Mouse (Mus musculus) lung, adult 2 months (tissue): Measurements from ENCODE around the gene Map3k11. TPM values are rescaled to one million over a fixed set of nuclear protein-coding genes. Genes with fewer than 3 reads are reported as not detected.
A peak's percentile ranks its signal among the peaks of the same experiment; 100 is the strongest.

Experiments used
- DNase-seq: peaks from one replicate; pipeline ENCODE4 v3.0.0; 2022
- H3K4me1 ChIP-seq: fragments of 200-500 bp; 2 replicates; pipeline ENCODE4 v1.6.1; 2011; ENCODE audit warnings: low read length; ENCODE audit not compliant: control insufficient read depth, insufficient read depth
- H3K4me3 ChIP-seq: fragments of 200-500 bp; replicated peaks from 2 replicates; pipeline ENCODE3; 2011; ENCODE audit warnings: low read depth, mild to moderate bottlenecking, control low read depth, low read length; ENCODE audit errors: extremely low read depth
- CTCF ChIP-seq: fragments of 200-500 bp; IDR thresholded peaks from 2 replicates; pipeline ENCODE4 v1.5.1; 2011; ENCODE audit warnings: mild to moderate bottlenecking, low read length, control low read depth; ENCODE audit not compliant: insufficient read depth
- POLR2A ChIP-seq: fragments of 200-500 bp; IDR thresholded peaks from 2 replicates; pipeline ENCODE4 v1.6.1; 2011; ENCODE audit warnings: low read depth, mild to moderate bottlenecking, control low read depth, low read length, borderline replicate concordance; ENCODE audit errors: extremely low read depth
- WGBS: fragments of 180-500 bp; shearing (Covaris S2); methylation state at CpG from one replicate; pipeline ENCODE4 v1.1.7; 2018; 5-methylcytosine and 5-hydroxymethylcytosine counted together
- polyA plus RNA-seq: library from polyadenylated mRNA; depleted of rRNA; stranded (reverse); fragments of >200 nt; gene quantifications from 2 replicates; pipeline ENCODE4 v1.2.3, GENCODE M21; 2012

Gene Map3k11
- polyA plus RNA-seq, 1 experiment, result 141 TPM

- H3K4me3 ChIP-seq, result no peak overlapping the region
- WGBS, result 65% methylated on average over 13 of the region's 13 CpGs
- DNase-seq, result no peak
- H3K4me1 ChIP-seq, result peaks cover 11% of the 10 kb centered on the region
- no peak for TF ChIP-seq POLR2A
- TF ChIP-seq CTCF, result no peak
These were observed 36.9 kb upstream of the Map3k11 start for GRCm38 (mm10) chr19:5651502-5652274.

- DNase-seq, result no peak
- H3K4me1 ChIP-seq, result peaks cover 11% of the 10 kb centered on the region
- TF ChIP-seq POLR2A, result no peak
- no peak for TF ChIP-seq CTCF
- 87% methylated on average over 6 of the region's 6 CpGs for WGBS
- no peak overlapping the region for H3K4me3 ChIP-seq
These were observed 36.0 kb upstream of the Map3k11 start for GRCm38 (mm10) chr19:5652570-5652969.

DNA sequence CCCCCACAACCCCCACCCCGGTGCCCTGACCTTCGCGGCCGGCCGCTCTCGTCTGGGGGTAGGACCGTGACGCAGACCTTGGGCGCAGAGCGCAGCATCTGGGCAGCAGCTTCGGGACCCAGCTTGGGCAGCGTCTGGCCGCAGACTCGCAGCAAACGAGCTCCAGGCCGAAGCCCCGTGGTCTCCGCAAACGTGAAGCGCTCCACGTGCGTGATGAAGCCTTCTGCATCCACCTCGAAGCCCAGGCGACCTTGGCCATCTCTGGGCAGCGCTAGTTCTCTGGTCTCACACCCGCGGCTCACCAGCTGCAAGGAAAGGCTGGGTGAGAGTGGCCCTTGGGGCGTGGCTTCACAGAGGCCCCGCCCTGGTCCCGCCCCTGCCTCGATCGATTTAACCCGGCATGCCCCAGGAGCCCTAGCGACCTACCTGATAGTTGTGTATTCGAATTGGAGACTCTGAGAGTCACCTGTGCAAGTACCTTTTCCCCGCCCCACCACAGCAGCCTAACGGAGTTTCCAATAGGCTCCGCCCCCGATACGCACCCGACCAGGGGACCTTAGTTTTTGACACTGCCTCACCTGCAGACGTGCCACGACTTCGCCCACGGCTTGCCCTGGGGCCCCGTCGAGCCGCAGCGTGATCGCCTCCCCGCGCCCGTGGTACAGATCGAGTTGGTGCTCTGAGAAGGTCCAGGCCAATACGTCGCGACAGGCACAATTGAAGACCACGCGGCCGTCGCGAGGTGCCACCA is 34.4 kb upstream of the Map3k11 start:
- peaks cover 3% of the 10 kb centered on the region; the same call in 1 of the 2 replicates for H3K4me1 ChIP-seq
- H3K4me3 ChIP-seq, result peak overlapping the region; percentile 25
- no peak for DNase-seq
- 53% methylated on average over 62 of the region's 62 CpGs for WGBS
- no peak for TF ChIP-seq CTCF
- TF ChIP-seq POLR2A, result no peak

DNA sequence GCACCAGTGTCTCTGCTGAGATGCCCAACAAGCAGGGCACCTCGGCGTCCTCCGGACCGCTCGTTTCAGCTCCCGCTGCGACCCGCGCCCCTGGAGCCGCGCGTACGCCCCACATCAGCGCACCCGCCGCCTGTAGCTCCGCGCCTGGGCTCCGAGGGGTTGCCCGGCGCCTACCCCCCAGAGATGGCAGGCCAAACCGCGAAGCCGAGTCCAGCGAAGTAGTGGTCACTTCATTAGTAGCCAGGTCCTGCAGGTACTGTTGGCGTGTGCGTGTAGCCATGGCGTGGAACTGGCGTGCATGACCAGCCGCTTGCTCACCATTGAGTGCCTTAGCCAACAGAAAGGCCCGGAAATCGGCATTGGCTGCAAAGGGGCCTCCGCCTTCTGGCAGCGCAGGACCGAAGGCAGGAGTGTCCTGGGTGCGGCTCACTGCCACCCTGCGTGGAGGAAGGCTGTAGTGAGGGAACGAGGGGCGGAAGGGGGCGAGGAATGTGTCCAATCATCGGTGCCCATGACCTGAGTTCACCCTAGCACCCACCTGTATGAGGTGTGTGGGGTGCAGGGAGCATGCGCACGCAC is 33.7 kb upstream of the Map3k11 start:
- H3K4me3 ChIP-seq, result no peak overlapping the region
- WGBS, result 60% methylated on average over 43 of the region's 43 CpGs

GRCm38 (mm10) chr19:5660942-5661751 is 27.4 kb upstream of the Map3k11 start:
- TF ChIP-seq CTCF (no peak), POLR2A (peak; percentile 81; the same call in 1 of the 2 replicates)
- DNase-seq, result peak; percentile 48
- Histone ChIP-seq H3K4me1 (peaks cover 13% of the 10 kb centered on the region), H3K4me3 (peak overlapping the region; percentile 63)
- 58% methylated on average over 16 of the region's 16 CpGs for WGBS

More for the DNA sequence above, 33.7 kb upstream of the Map3k11 start:
- TF ChIP-seq POLR2A, result no peak
- no peak for TF ChIP-seq CTCF
- no peak for DNase-seq
- H3K4me1 ChIP-seq, result no peaks in the 10 kb centered on the region

DNA sequence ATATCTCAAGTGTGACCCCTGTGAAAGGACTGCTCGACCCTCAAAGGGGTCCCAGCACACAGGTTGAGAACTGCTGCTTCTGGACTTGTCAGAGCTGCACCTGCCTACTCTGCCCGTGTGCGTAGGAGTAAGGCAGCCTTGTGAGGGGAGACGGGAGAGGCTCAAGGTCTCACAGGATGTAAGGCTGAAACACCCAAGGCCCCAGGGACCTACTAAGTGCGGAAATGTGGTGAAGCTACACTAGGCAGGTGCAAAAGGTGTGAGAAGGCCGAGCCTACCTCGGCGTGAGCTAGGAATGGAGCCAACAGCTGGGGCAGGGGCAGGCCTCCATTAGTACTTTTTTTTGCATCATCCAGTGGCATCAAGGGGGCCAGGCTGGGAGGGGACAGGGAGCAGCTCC is 26.2 kb upstream of the Map3k11 start:
- no peak for DNase-seq
- 31% methylated on average over 8 of the region's 8 CpGs for WGBS

GRCm38 (mm10) chr19:5662981-5663913 is 25.3 kb upstream of the Map3k11 start, which contains the start of gene Sipa1:
TSS of gene Sipa1 (minus strand) at chr19:5663707.
- 3% methylated on average over 32 of the region's 32 CpGs for WGBS
- TF ChIP-seq POLR2A, result peak; percentile 96
- no peak for TF ChIP-seq CTCF
- Histone ChIP-seq H3K4me1 (peaks cover 13% of the 10 kb centered on the region), H3K4me3 (peak within 1 kb of the TSS; percentile 88)
- peak; percentile 96 for DNase-seq

More for the DNA sequence above, 26.2 kb upstream of the Map3k11 start:
- TF ChIP-seq POLR2A (peak; percentile 26; the same call in 1 of the 2 replicates), CTCF (no peak)
- Histone ChIP-seq H3K4me3 (peak overlapping the region; percentile 88), H3K4me1 (peaks cover 13% of the 10 kb centered on the region)

- peaks cover 13% of the 10 kb centered on the region for H3K4me1 ChIP-seq
- TF ChIP-seq CTCF (no peak), POLR2A (no peak)
- no peak for DNase-seq
- no peak overlapping the region for H3K4me3 ChIP-seq
- whole genome bisulfite sequencing, result 94% methylated on average over 10 of the region's 10 CpGs
These were observed 23.8 kb upstream of the Map3k11 start for GRCm38 (mm10) chr19:5664669-5665257.
